Mouse (Mus musculus): ENCODE data around the gene Vinac1. TPM values are rescaled to one million over a fixed set of nuclear protein-coding genes. Genes with fewer than 3 reads are reported as not detected.

Vinac1 gene
- polyA plus RNA-seq, 1 experiment from 2014 or later = 0.70 TPM

DNA sequence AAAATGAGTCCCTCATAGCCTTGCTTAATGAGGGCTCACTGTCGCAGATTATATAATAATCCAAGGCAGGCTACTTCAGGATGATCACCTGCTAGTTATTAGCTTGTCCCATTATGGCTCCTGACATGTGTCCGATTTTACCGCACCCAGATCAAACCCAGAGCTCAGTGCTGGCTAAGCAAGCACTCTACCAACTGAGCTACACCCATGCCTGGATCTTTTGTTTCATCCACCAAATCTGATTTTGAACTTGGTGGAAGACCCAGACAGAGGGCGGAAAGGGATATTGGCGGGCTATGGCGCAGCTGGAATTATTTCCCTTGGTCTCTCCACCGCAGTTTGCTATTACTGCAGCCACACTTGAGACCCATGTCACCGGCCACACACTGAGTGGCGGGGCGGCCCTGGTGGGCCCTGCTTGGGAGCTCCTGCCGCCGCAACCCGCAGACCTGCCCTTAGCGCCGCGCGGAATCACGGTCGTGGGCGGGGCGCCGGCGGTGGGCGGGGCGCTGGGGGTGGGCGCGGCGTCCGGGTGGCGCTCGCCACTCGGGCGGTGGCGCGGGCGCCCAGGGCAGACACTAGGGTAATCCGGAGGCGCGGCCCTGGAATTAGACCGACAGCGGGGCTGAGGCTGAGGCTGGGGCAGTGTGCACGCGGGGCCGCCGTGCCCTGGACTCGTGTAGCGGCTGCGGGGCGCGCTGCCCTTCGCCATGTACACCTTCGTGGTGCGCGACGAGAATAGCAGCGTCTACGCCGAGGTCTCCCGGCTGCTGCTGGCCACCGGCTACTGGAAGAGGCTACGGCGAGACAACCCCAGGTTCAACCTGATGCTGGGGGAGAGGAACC lies 17.7 kb upstream of the Vinac1 start, which contains the start of gene Ttl:
Gene Ttl (plus strand): TSS at position 506 of the 846 bp plus-strand sequence.
- Histone ChIP-seq H3K9me3 (no peaks in the 10 kb centered on the region), H3K4me2 (replicated peaks) (peak within 1 kb of the TSS; percentile 60), H3K36me3 (peaks cover 21% of the 10 kb centered on the region), H3K4me1 (replicated peaks) (peaks cover 31% of the 10 kb centered on the region), H3K27ac (peak within 1 kb of the TSS; percentile 79), H3K27me3 (no peaks in the 10 kb centered on the region), H3K4me3 (replicated peaks) (peak within 1 kb of the TSS; percentile 84), H3K9ac (replicated peaks) (peak within 1 kb of the TSS; percentile 90)
- WGBS = 1% methylated on average over 62 of the region's 62 CpGs
- peak; percentile 97 for ATAC-seq

DNA sequence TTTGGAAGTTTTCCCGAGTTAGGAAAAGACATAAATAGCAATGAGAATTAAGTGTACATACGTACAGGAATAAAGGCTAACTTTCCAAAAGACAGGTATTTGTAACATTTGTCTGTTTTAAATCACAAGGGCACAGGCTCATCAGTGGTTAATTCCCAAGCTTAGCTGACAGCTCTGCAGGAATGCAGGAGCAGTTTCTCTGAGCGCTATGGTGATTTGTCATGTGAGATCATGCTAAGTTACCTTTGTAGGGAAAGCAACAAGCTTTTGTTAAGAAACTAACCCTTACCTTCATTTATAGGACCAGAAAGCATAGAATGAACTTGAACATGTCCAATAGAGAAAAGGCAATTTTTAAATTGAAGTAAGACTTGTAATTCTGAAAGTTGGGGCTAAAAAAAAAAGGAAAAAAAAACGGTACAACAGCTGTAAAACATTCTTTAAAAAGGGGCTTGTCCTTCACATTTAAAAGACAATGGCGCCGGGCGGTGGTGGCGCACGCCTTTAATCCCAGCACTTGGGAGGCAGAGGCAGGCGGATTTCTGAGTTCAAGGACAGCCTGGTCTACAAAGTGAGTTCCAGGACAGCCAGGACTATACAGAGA lies 13.6 kb upstream of the Vinac1 start:
- Histone ChIP-seq H3K36me3 (no peaks in the 10 kb centered on the region), H3K4me1 (replicated peaks) (peaks cover 5% of the 10 kb centered on the region; the same call in 1 of the 2 replicates), H3K27ac (no peak overlapping the region), H3K27me3 (no peaks in the 10 kb centered on the region), H3K4me2 (replicated peaks) (no peak overlapping the region), H3K4me3 (replicated peaks) (no peak overlapping the region), H3K9ac (replicated peaks) (no peak overlapping the region), H3K9me3 (0 out of 2 replicates have a peak, but pooled peaks cover 3% of the 10 kb centered on the region)
- WGBS = 81% methylated on average over 10 of the region's 10 CpGs
- ATAC-seq = no peak

- no peaks in the 10 kb centered on the region for H3K4me1 ChIP-seq (replicated peaks)
- ATAC-seq = no peak
- H3K9ac ChIP-seq (replicated peaks) = no peak overlapping the region
- H3K9me3 ChIP-seq = 0 out of 2 replicates have a peak, but pooled peaks cover 3% of the 10 kb centered on the region
- no peaks in the 10 kb centered on the region for H3K27me3 ChIP-seq
- H3K27ac ChIP-seq = no peak overlapping the region
- WGBS = 82% methylated on average over 6 of the region's 6 CpGs
- H3K36me3 ChIP-seq = no peaks in the 10 kb centered on the region
- H3K4me3 ChIP-seq (replicated peaks) = no peak overlapping the region
- no peak overlapping the region for H3K4me2 ChIP-seq (replicated peaks)
Measured at GRCm38 (mm10) chr2:129057920-129058361, 10.0 kb upstream of the Vinac1 start.

DNA sequence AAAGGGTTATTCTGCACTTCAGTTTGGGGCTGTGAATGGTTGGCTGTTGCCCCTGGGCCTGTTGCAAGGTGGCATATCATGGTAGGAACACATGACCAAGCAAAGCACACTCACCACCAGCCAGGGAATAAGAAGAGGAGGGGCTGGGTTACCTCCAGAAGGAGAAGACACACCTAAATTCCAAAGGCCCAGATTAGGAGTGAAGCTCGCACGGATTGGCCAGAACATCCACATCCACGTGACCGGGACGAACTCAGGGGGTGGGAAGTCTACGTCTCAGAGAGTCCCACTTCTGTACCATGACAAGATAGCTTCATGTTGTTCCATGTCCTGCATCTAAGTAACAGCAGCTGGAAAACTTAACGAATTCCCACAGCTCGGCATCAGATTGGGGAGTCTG lies 9.3 kb upstream of the Vinac1 start:
- H3K4me3 ChIP-seq (replicated peaks) = no peak overlapping the region
- 98% methylated on average over 8 of the region's 8 CpGs for WGBS
- H3K27ac ChIP-seq = no peak overlapping the region
- ATAC-seq = no peak
- 0 out of 2 replicates have a peak, but pooled peaks cover 3% of the 10 kb centered on the region for H3K9me3 ChIP-seq
- no peak overlapping the region for H3K4me2 ChIP-seq (replicated peaks)
- H3K27me3 ChIP-seq = no peaks in the 10 kb centered on the region
- H3K4me1 ChIP-seq (replicated peaks) = no peaks in the 10 kb centered on the region
- no peaks in the 10 kb centered on the region for H3K36me3 ChIP-seq
- no peak overlapping the region for H3K9ac ChIP-seq (replicated peaks)

- H3K27me3 ChIP-seq = no peaks in the 10 kb centered on the region
- no peak overlapping the region for H3K9ac ChIP-seq (replicated peaks)
- 44% methylated on average over 9 of the region's 9 CpGs for WGBS
- no peaks in the 10 kb centered on the region for H3K36me3 ChIP-seq
- 0 out of 2 replicates have a peak, but pooled peaks cover 3% of the 10 kb centered on the region for H3K9me3 ChIP-seq
- H3K4me3 ChIP-seq (replicated peaks) = no peak overlapping the region
- no peak for ATAC-seq
- no peaks in the 10 kb centered on the region for H3K4me1 ChIP-seq (replicated peaks)
- no peak overlapping the region for H3K4me2 ChIP-seq (replicated peaks)
- no peak overlapping the region for H3K27ac ChIP-seq
Measured at GRCm38 (mm10) chr2:129056597-129056996, 8.6 kb upstream of the Vinac1 start.

DNA sequence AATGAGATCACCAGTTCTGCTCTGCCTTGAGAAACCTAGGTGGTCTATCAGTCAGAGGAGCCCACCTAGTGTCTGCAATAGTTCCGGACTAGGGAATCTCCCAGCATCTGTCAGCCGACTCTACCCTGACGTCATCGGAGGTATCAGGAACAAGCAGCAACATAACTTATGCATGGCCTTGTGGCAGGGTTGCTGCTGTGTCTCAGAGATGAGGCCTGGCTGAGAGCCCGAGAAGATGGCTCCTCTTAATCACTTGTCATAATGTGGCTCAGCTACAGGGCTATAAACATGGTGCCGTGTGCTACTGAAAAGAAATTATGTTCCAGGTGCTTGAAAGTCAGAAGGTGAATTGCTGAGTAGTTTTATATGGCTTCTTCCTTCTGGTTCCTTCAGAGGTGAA lies 7.8 kb upstream of the Vinac1 start:
- Histone ChIP-seq H3K4me2 (replicated peaks) (no peak overlapping the region), H3K4me3 (replicated peaks) (no peak overlapping the region), H3K27ac (no peak overlapping the region), H3K4me1 (replicated peaks) (no peaks in the 10 kb centered on the region), H3K27me3 (no peaks in the 10 kb centered on the region), H3K9ac (replicated peaks) (no peak overlapping the region), H3K36me3 (no peaks in the 10 kb centered on the region), H3K9me3 (0 out of 2 replicates have a peak, but pooled peaks cover 3% of the 10 kb centered on the region)
- ATAC-seq = no peak
- 90% methylated on average over 6 of the region's 6 CpGs for WGBS

GRCm38 (mm10) chr2:129052451-129052983 lies 4.5 kb upstream of the Vinac1 start:
- no peak overlapping the region for H3K27ac ChIP-seq
- no peaks in the 10 kb centered on the region for H3K4me1 ChIP-seq (replicated peaks)
- ATAC-seq = no peak
- no peaks in the 10 kb centered on the region for H3K9me3 ChIP-seq
- H3K9ac ChIP-seq (replicated peaks) = no peak overlapping the region
- WGBS = 81% methylated on average over 4 of the region's 4 CpGs
- no peak overlapping the region for H3K4me3 ChIP-seq (replicated peaks)
- H3K4me2 ChIP-seq (replicated peaks) = no peak overlapping the region
- no peaks in the 10 kb centered on the region for H3K36me3 ChIP-seq
- no peaks in the 10 kb centered on the region for H3K27me3 ChIP-seq

DNA sequence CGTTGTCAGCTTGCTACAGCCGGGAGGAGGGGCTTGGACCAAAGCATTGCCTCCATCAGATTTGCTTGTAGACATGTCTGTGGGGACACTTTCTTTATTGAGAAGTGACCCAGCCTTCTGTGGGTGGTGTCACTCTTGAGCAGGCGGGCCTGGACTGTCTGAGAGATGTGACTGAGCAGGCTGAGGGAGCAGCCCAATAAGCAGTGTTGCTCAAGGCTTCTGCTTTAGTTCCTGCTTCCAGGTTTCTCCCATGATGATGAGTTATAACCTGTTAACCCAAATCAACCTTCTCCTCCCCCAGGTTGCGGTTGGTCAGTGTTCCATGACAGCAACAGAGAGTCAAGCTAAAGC lies 1.2 kb downstream of the Vinac1 start:
- WGBS = 89% methylated on average over 4 of the region's 4 CpGs

DNA sequence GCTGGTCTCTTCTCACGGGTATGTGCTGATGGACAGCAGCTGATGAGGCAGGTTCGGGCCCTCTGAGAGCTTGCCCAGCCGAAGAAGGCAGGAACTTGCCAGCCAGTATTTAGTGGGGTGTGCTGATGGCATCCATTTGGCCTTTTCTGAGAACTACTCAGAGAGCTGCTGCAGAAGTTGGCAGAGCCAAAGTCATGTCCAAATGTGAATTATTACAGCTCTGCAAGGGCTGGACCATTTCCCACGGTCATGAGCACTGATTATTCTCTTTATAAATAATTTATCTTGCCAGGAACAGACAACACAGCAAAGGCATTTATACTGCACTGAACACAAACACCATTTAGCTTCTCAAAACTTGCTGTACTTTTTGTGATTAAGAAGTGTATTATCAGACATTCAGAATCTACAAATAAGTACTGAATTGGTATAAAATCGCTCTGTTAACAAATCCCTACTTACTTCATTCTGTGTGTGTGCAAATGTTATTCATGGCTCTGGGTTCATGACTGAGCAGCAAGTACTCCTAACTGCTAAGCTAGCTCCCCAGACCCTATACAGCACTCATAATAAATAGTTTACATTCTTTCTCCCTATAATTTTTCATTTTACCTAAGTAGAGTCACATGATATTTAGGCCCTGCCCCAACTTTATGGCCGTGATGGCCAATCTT lies 1.7 kb downstream of the Vinac1 start:
- Histone ChIP-seq H3K27ac (no peak overlapping the region), H3K27me3 (no peaks in the 10 kb centered on the region), H3K36me3 (no peaks in the 10 kb centered on the region), H3K9ac (replicated peaks) (no peak overlapping the region), H3K9me3 (no peaks in the 10 kb centered on the region), H3K4me3 (replicated peaks) (no peak overlapping the region), H3K4me2 (replicated peaks) (no peak overlapping the region), H3K4me1 (replicated peaks) (no peaks in the 10 kb centered on the region)
- no peak for ATAC-seq
- WGBS = 82% methylated on average over 6 of the region's 6 CpGs

More for the DNA sequence above, 1.2 kb downstream of the Vinac1 start:
- H3K4me2 ChIP-seq (replicated peaks) = no peak overlapping the region
- no peak for ATAC-seq
- H3K4me3 ChIP-seq (replicated peaks) = no peak overlapping the region
- H3K9ac ChIP-seq (replicated peaks) = no peak overlapping the region
- no peaks in the 10 kb centered on the region for H3K36me3 ChIP-seq
- no peaks in the 10 kb centered on the region for H3K27me3 ChIP-seq
- no peaks in the 10 kb centered on the region for H3K9me3 ChIP-seq
- no peak overlapping the region for H3K27ac ChIP-seq
- no peaks in the 10 kb centered on the region for H3K4me1 ChIP-seq (replicated peaks)

DNA sequence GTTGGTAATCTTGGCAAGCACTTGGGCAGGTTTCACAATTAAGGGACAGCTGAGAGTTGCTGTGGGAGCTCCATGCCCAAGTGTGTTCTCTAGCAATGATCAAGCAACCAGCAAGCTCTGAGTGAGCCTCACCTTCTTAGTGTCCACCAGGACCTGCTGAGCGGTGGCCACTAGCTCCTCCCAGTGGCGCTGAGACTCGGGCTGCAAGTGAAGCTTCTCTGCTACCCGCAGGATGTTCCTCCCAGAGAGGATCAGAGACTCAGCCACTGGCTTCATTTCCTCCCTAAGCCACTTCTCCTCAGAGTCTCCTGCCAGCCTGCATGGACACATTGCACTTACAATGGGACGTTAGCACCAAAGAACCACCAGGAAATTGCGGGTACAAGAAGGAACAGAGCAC lies 7.4 kb downstream of the Vinac1 start:
- H3K4me3 ChIP-seq (replicated peaks) = no peak overlapping the region
- H3K27ac ChIP-seq = no peak overlapping the region
- peaks cover 14% of the 10 kb centered on the region for H3K4me1 ChIP-seq (replicated peaks)
- H3K36me3 ChIP-seq = no peaks in the 10 kb centered on the region
- no peak for ATAC-seq
- no peaks in the 10 kb centered on the region for H3K9me3 ChIP-seq
- H3K9ac ChIP-seq (replicated peaks) = no peak overlapping the region
- 42% methylated on average over 6 of the region's 6 CpGs for WGBS
- no peak overlapping the region for H3K4me2 ChIP-seq (replicated peaks)
- H3K27me3 ChIP-seq = peaks cover 38% of the 10 kb centered on the region

DNA sequence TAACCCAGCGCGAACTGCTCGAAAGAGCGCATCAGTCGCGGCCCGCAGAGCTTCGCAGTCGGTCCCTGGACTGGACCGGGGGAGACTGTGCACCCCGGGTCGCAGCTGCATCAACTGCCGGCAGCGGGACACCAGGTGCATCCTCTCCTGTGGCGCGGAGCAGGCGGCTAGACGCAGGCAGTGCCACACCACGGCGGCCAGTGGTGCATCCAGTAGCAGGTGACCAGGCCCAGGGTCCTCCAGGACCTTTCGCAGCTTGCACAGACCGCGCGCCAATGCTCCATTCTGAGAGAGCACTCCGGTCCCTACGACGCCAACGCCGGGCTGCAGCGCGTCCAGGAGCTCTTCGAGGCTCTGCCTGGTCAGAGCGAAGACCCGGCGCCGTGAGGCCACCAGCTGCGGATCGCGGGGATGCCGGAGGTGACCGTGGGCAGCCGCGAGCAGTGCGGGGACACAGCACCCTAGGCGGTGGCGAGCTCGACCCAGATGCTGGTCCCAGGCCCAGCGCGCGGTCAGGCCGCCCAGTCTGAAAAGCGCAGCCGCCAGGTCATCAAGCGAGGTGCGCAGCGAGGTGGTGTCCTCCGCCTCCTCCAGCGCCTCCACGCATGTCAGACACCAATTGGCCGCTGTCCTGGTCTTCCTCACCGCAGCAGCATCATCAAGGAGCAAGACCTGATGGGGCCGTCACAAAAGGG lies 8.9 kb downstream of the Vinac1 start:
- H3K4me3 ChIP-seq (replicated peaks) = peak overlapping the region; percentile 49
- H3K9ac ChIP-seq (replicated peaks) = peak overlapping the region; percentile 73
- H3K4me2 ChIP-seq (replicated peaks) = peak overlapping the region; percentile 90
- ATAC-seq = peak; percentile 84
- WGBS = 2% methylated on average over 62 of the region's 62 CpGs
- peaks cover 38% of the 10 kb centered on the region for H3K27me3 ChIP-seq
- H3K36me3 ChIP-seq = no peaks in the 10 kb centered on the region
- H3K27ac ChIP-seq = peak overlapping the region; percentile 31; the same call in 1 of the 2 replicates
- peaks cover 14% of the 10 kb centered on the region for H3K4me1 ChIP-seq (replicated peaks)
- H3K9me3 ChIP-seq = no peaks in the 10 kb centered on the region

All from midbrain, embryonic 13.5 days (tissue).